Mouse (Mus musculus): ENCODE results near the gene Hist1h4n.
"Not testable (repeated sequence)": the region's sequence is repeated elsewhere in the genome, so short reads cannot be mapped to it uniquely, and the experiment has no call there.

The Hist1h4n gene

GRCm38 (mm10) chr13:21831418-21832394 is at the start of gene Hist1h4n:
Gene Hist1h4n (minus strand): TSS chr13:21832196.
- peak; percentile 58 to 84 for DNase-seq (ENCODE audit: inconsistent age in 2 of 2, low spot score in 1 of 2)

- DNase-seq (ENCODE audit: inconsistent age in 2 of 2, low spot score in 1 of 2), result no peak
Measured at GRCm38 (mm10) chr13:21880735-21881134, 48.7 kb upstream of the Hist1h4n start.

- not testable (repeated sequence) for DNase-seq (ENCODE audit: inconsistent age in 2 of 2, low spot score in 1 of 2)
Measured at GRCm38 (mm10) chr13:21865503-21865902, 33.5 kb upstream of the Hist1h4n start.

- DNase-seq (ENCODE audit: inconsistent age in 2 of 2, low spot score in 1 of 2), result no peak
Measured at GRCm38 (mm10) chr13:21861608-21862007, 29.6 kb upstream of the Hist1h4n start.

- peak; percentile 27 to 92 for DNase-seq (ENCODE audit: inconsistent age in 2 of 2, low spot score in 1 of 2)
Measured at GRCm38 (mm10) chr13:21855698-21856162, 23.7 kb upstream of the Hist1h4n start.

GRCm38 (mm10) chr13:21855146-21855545 is 23.1 kb upstream of the Hist1h4n start:
- DNase-seq (ENCODE audit: inconsistent age in 2 of 2, low spot score in 1 of 2), result peak; percentile 80 to 95

GRCm38 (mm10) chr13:21852215-21852945 is 20.4 kb upstream of the Hist1h4n start:
- DNase-seq (ENCODE audit: inconsistent age in 2 of 2, low spot score in 1 of 2), result peak in 1 of 2 experiments; percentile 40

GRCm38 (mm10) chr13:21850696-21851095 is 18.7 kb upstream of the Hist1h4n start:
- not testable (repeated sequence) for DNase-seq (ENCODE audit: inconsistent age in 2 of 2, low spot score in 1 of 2)

GRCm38 (mm10) chr13:21847883-21848282 is 15.9 kb upstream of the Hist1h4n start:
- no peak for DNase-seq (ENCODE audit: inconsistent age in 2 of 2, low spot score in 1 of 2)

GRCm38 (mm10) chr13:21846356-21846755 is 14.4 kb upstream of the Hist1h4n start:
- not testable (repeated sequence) for DNase-seq (ENCODE audit: inconsistent age in 2 of 2, low spot score in 1 of 2)

- not testable (repeated sequence) for DNase-seq (ENCODE audit: inconsistent age in 2 of 2, low spot score in 1 of 2)
Measured at GRCm38 (mm10) chr13:21840508-21840907, 8.5 kb upstream of the Hist1h4n start.

GRCm38 (mm10) chr13:21833461-21833860 is 1.5 kb upstream of the Hist1h4n start, which contains the start of the genes Hist1h2ap and Hist1h2br:
Gene Hist1h2ap (minus strand): TSS chr13:21833507.
Gene Hist1h2br (plus strand): TSS chr13:21833743.
- DNase-seq (ENCODE audit: inconsistent age in 2 of 2, low spot score in 1 of 2), result not testable (repeated sequence)

GRCm38 (mm10) chr13:21830344-21830743 is 1.7 kb downstream of the Hist1h4n start:
- DNase-seq (ENCODE audit: inconsistent age in 2 of 2, low spot score in 1 of 2), result peak in 1 of 2 experiments; percentile 24

GRCm38 (mm10) chr13:21828511-21828910 is 3.5 kb downstream of the Hist1h4n start:
- DNase-seq (ENCODE audit: inconsistent age in 2 of 2, low spot score in 1 of 2), result no peak

GRCm38 (mm10) chr13:21820082-21820890 is 11.7 kb downstream of the Hist1h4n start:
- DNase-seq (ENCODE audit: inconsistent age in 2 of 2, low spot score in 1 of 2), result not testable (repeated sequence)

- DNase-seq (ENCODE audit: inconsistent age in 2 of 2, low spot score in 1 of 2), result peak in 1 of 2 experiments; percentile 48
Measured at GRCm38 (mm10) chr13:21812092-21812491, 19.9 kb downstream of the Hist1h4n start.

- peak; percentile 62 to 89 for DNase-seq (ENCODE audit: inconsistent age in 2 of 2, low spot score in 1 of 2)
Measured at GRCm38 (mm10) chr13:21811539-21811938, 20.5 kb downstream of the Hist1h4n start, which contains the start of gene Hist1h4m. Gene Hist1h4m (plus strand): TSS chr13:21811746.

- not testable (repeated sequence) for DNase-seq (ENCODE audit: inconsistent age in 2 of 2, low spot score in 1 of 2)
Measured at GRCm38 (mm10) chr13:21811074-21811473, 20.9 kb downstream of the Hist1h4n start.

- not testable (repeated sequence) for DNase-seq (ENCODE audit: inconsistent age in 2 of 2, low spot score in 1 of 2)
Measured at GRCm38 (mm10) chr13:21810073-21810472, 21.9 kb downstream of the Hist1h4n start, which contains the start of the genes Hist1h2bq and Hist1h2ao. Gene Hist1h2bq (minus strand): TSS chr13:21810197. Gene Hist1h2ao (plus strand): TSS chr13:21810465.

- not testable (repeated sequence) for DNase-seq (ENCODE audit: inconsistent age in 2 of 2, low spot score in 1 of 2)
Measured at GRCm38 (mm10) chr13:21803058-21803457, 28.9 kb downstream of the Hist1h4n start.

Data from adrenal gland, adult (tissue).